Mouse (Mus musculus) kidney, embryonic 15.5 days (tissue): ENCODE data around the gene Wdr1. TPM values are rescaled to one million over a fixed set of nuclear protein-coding genes. Genes with fewer than 3 reads are reported as not detected.

Experiments
- ATAC-seq: fragments of 200-750 bp; cut with Nextera tagmentation; replicated peaks from 2 replicates; pipeline ENCODE4 v1.8.0; 2017; ENCODE audit warnings: moderate TSS enrichment; ENCODE audit not compliant: low FRiP score
- H3K27ac ChIP-seq: fragments of 300-500 bp; sonication (generic); 2 replicates; pipeline ENCODE4 v1.5.1; 2015; ENCODE audit warnings: mild to moderate bottlenecking, inconsistent platforms
- H3K27me3 ChIP-seq: fragments of 300-500 bp; sonication (generic); 2 replicates; pipeline ENCODE4 v1.6.1; 2015; ENCODE audit warnings: inconsistent platforms
- H3K36me3 ChIP-seq: fragments of 300-500 bp; sonication (generic); 2 replicates; pipeline ENCODE4 v1.6.1; 2015; ENCODE audit warnings: inconsistent platforms
- H3K4me1 ChIP-seq: fragments of 300-500 bp; sonication (generic); 2 replicates; pipeline ENCODE4 v1.6.1; 2015; ENCODE audit warnings: inconsistent platforms
- H3K4me2 ChIP-seq: fragments of 300-500 bp; sonication (generic); 2 replicates; pipeline ENCODE4 v1.6.1; 2015; ENCODE audit warnings: moderate library complexity, mild to moderate bottlenecking, inconsistent platforms
- H3K4me3 ChIP-seq: fragments of 300-500 bp; sonication (generic); replicated peaks from 2 replicates; pipeline ENCODE4 v1.5.1; 2015; ENCODE audit warnings: mild to moderate bottlenecking, inconsistent platforms
- H3K9ac ChIP-seq: fragments of 300-500 bp; sonication (generic); 2 replicates; pipeline ENCODE4 v1.6.1; 2015; ENCODE audit warnings: mild to moderate bottlenecking, inconsistent platforms
- H3K9me3 ChIP-seq: fragments of 300-500 bp; sonication (generic); replicated peaks from 2 replicates; pipeline ENCODE4 v1.6.1; 2016; ENCODE audit warnings: inconsistent platforms
- WGBS: fragments of 180-500 bp; shearing (Covaris S2); methylation state at CpG from one replicate; pipeline ENCODE4 v1.1.7; 2015; ENCODE audit warnings: mixed read lengths; 5-methylcytosine and 5-hydroxymethylcytosine counted together
- polyA plus RNA-seq: library from polyadenylated mRNA; unstranded; fragments of >200 nt; fragmentation: Nextera tagmentation; extraction: Ambion mirVana; gene quantifications from 2 replicates; pipeline ENCODE4 v1.2.1, GENCODE M21; 2015

Wdr1 gene
- polyA plus RNA-seq, 1 experiment from 2014 or later: 206 TPM

DNA sequence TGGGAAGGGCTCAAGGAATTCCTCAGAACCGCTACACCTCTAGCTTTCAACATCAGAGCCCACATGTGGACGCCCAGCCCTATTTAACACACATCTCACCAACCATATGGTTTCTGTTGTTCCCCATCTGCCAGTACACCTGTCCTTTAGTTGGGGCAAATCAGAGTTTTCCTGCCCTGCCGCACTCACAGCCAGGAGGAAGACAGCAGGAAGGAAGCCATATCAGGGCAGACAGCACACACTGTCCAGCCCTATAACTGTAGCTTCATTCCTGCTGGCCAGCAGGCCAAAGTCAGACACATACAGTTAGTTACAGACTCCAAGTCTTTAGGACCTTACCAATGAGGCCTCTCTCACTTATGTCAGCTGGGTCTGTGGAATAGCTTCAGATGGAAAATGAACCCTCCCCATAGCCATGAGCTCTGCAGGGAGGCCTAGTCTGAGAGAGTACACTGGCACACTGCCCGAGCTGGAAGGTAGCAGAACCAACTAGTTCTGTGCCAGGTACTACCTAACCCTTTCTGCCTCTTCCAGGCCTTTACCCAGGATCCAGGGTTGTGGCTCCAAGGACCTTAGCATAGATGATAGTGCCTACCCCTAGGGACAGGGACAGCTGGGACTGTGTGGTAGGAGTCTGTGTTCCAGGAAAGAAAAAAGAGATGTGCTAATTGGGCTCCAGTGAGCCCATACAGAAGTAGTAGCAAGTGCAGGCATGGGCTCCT, 19.4 kb downstream of the Wdr1 start:
- Histone ChIP-seq H3K36me3 (peaks cover 100% of the 10 kb centered on the region), H3K4me3 (no peak overlapping the region), H3K4me2 (no peak overlapping the region), H3K9me3 (no peaks in the 10 kb centered on the region), H3K27me3 (no peaks in the 10 kb centered on the region), H3K27ac (no peak overlapping the region), H3K9ac (no peak overlapping the region), H3K4me1 (no peaks in the 10 kb centered on the region)
- ATAC-seq: no peak
- 84% methylated on average over 4 of the region's 4 CpGs for WGBS

DNA sequence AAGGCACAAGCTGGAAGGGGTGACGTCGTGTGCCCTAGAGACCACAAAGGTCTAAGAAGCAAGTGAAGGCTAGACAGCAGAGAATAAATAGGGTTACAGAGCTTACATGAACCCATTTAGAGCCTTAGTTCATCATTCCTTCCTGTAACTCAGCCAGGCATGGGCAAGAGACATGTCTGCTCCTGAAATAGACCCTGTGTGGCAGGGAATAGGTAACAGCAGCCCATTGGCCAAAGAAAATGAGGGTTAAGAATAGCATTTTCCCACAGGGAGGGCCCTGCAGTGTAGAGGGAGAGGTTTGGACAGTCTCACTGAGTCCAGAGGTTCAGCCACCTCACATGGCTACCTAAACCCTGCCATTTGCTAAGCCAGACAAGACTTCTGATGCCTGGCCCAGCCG, 21.3 kb downstream of the Wdr1 start:
- H3K4me3 ChIP-seq: no peak overlapping the region
- no peak overlapping the region for H3K4me2 ChIP-seq
- H3K27me3 ChIP-seq: no peaks in the 10 kb centered on the region
- ATAC-seq: no peak
- 89% methylated on average over 3 of the region's 3 CpGs for WGBS
- H3K27ac ChIP-seq: no peak overlapping the region
- no peak overlapping the region for H3K9ac ChIP-seq
- H3K4me1 ChIP-seq: no peaks in the 10 kb centered on the region
- no peaks in the 10 kb centered on the region for H3K9me3 ChIP-seq
- peaks cover 99% of the 10 kb centered on the region for H3K36me3 ChIP-seq

- Histone ChIP-seq H3K27ac (no peak overlapping the region), H3K27me3 (no peaks in the 10 kb centered on the region), H3K9me3 (no peaks in the 10 kb centered on the region), H3K36me3 (peaks cover 99% of the 10 kb centered on the region), H3K4me2 (no peak overlapping the region), H3K4me3 (no peak overlapping the region), H3K4me1 (no peaks in the 10 kb centered on the region), H3K9ac (no peak overlapping the region)
- 96% methylated on average over 1 of the region's 1 CpGs for WGBS
- no peak for ATAC-seq
Measured at GRCm38 (mm10) chr5:38540898-38541297, 22.1 kb downstream of the Wdr1 start.

DNA sequence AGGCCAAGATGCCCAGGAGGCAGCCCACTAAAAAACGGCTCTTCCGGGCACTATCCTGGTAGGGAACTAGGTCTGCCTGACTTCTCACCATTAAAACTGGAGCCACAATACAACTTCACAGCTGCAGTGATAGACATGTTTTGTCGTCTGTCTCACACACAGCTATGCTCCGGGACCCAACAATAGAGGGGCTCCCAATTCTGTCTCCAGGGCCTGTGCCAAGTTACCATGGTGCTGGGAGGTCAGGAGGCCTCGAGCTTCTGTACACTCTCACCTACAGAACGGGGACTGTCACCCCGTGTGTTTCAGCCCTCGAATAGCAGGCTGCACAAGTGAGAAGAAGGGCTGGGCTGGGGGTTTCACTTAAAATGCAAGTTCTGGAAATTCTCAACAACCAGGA, 24.5 kb downstream of the Wdr1 start:
- peaks cover 99% of the 10 kb centered on the region for H3K36me3 ChIP-seq
- no peak overlapping the region for H3K27ac ChIP-seq
- no peaks in the 10 kb centered on the region for H3K4me1 ChIP-seq
- WGBS: 91% methylated on average over 8 of the region's 8 CpGs
- no peaks in the 10 kb centered on the region for H3K27me3 ChIP-seq
- no peak overlapping the region for H3K4me3 ChIP-seq
- no peak overlapping the region for H3K4me2 ChIP-seq
- no peak for ATAC-seq
- H3K9me3 ChIP-seq: no peaks in the 10 kb centered on the region
- no peak overlapping the region for H3K9ac ChIP-seq

GRCm38 (mm10) chr5:38537845-38538244, 25.2 kb downstream of the Wdr1 start:
- Histone ChIP-seq H3K27me3 (no peaks in the 10 kb centered on the region), H3K27ac (no peak overlapping the region), H3K4me2 (no peak overlapping the region), H3K4me1 (no peaks in the 10 kb centered on the region), H3K36me3 (peaks cover 99% of the 10 kb centered on the region), H3K4me3 (no peak overlapping the region), H3K9me3 (no peaks in the 10 kb centered on the region), H3K9ac (no peak overlapping the region)
- no peak for ATAC-seq
- 89% methylated on average over 4 of the region's 4 CpGs for WGBS

- Histone ChIP-seq H3K9ac (no peak overlapping the region), H3K9me3 (no peaks in the 10 kb centered on the region), H3K4me1 (no peaks in the 10 kb centered on the region), H3K27me3 (no peaks in the 10 kb centered on the region), H3K4me3 (no peak overlapping the region), H3K27ac (no peak overlapping the region), H3K4me2 (no peak overlapping the region), H3K36me3 (peaks cover 99% of the 10 kb centered on the region)
- WGBS: 80% methylated on average over 3 of the region's 3 CpGs
- ATAC-seq: no peak
Measured at GRCm38 (mm10) chr5:38536822-38537221, 26.2 kb downstream of the Wdr1 start.

DNA sequence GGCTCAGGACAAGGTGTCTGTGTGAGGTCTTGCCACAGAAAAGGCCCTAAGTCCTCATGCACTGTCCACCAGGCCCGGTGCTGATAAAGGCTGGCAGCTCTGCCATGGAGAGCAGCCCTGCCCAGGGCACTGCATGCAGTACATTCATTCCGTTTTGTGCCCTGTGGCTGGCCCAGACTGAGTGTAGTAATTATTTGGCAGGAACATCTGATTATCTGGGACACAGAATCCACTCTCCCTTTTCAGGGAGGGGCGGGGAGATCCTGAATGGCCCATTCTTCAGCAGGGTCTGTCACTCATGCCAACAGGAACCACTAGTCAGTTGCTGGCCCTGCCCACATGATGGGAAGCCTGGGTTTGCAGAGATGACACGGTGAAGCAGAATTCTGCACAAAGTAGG, 30.9 kb downstream of the Wdr1 start:
- Histone ChIP-seq H3K36me3 (peaks cover 100% of the 10 kb centered on the region), H3K9ac (no peak overlapping the region), H3K9me3 (no peaks in the 10 kb centered on the region), H3K27me3 (no peaks in the 10 kb centered on the region), H3K27ac (no peak overlapping the region), H3K4me1 (no peaks in the 10 kb centered on the region), H3K4me2 (no peak overlapping the region), H3K4me3 (no peak overlapping the region)
- WGBS: 92% methylated on average over 4 of the region's 4 CpGs
- no peak for ATAC-seq

- peaks cover 100% of the 10 kb centered on the region for H3K36me3 ChIP-seq
- H3K4me1 ChIP-seq: no peaks in the 10 kb centered on the region
- no peak overlapping the region for H3K4me3 ChIP-seq
- no peak overlapping the region for H3K4me2 ChIP-seq
- H3K9me3 ChIP-seq: no peaks in the 10 kb centered on the region
- H3K27me3 ChIP-seq: no peaks in the 10 kb centered on the region
- WGBS: 72% methylated on average over 6 of the region's 6 CpGs
- 0 out of 2 replicates have a peak, but pooled peaks have one; percentile 22 for ATAC-seq
- no peak overlapping the region for H3K9ac ChIP-seq
- H3K27ac ChIP-seq: no peak overlapping the region
Measured at GRCm38 (mm10) chr5:38529724-38530428, 33.1 kb downstream of the Wdr1 start.

GRCm38 (mm10) chr5:38522977-38523376, 40.0 kb downstream of the Wdr1 start:
- Histone ChIP-seq H3K27me3 (no peaks in the 10 kb centered on the region), H3K4me1 (no peaks in the 10 kb centered on the region), H3K9me3 (no peaks in the 10 kb centered on the region), H3K9ac (no peak overlapping the region), H3K27ac (no peak overlapping the region), H3K4me3 (no peak overlapping the region), H3K4me2 (no peak overlapping the region), H3K36me3 (peaks cover 31% of the 10 kb centered on the region)
- no peak for ATAC-seq
- 93% methylated on average over 5 of the region's 5 CpGs for WGBS

DNA sequence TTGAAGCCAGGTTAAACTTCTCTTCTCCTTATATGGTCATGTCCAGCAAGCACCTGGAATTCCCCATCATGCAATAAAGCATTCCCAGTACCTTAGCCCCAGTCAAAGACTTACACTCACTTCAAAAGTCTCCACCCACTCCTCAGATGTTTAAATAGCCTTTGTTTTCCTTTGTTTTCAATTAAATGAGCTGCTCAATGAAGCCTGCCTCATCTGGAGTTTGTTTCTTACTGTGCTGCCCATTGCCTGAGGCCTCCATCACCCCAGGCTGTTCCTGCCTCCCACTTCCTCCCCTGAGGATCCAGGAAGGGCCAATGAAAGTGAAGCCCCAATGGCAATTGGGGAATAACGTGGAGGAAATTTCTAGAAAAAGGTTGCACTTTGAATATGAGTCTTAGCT, 42.2 kb downstream of the Wdr1 start:
- H3K36me3 ChIP-seq: peaks cover 10% of the 10 kb centered on the region
- no peak overlapping the region for H3K27ac ChIP-seq
- H3K9me3 ChIP-seq: no peaks in the 10 kb centered on the region
- WGBS: 64% methylated on average over 1 of the region's 1 CpGs
- H3K9ac ChIP-seq: no peak overlapping the region
- no peak for ATAC-seq
- H3K4me1 ChIP-seq: no peaks in the 10 kb centered on the region
- no peaks in the 10 kb centered on the region for H3K27me3 ChIP-seq
- no peak overlapping the region for H3K4me2 ChIP-seq
- no peak overlapping the region for H3K4me3 ChIP-seq

DNA sequence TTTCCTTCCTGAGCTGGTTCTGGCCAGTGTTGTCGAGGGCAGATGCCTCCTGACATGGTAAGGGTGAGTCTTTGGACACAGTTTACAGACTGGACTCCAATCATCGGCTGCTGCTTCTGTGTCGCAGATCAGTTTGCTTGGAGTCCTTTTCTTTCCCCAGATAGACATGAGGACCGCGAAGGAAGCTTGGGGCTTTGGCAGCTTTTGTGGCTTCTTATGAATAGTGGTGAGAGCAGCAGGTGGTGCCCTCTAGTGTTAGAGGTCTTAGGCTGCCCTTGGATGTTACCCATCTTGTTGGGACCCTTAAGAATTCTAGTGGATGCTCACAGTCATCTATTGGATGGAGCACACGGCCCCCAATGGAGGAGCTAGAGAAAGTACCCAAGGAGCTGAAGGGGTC, 46.8 kb downstream of the Wdr1 start:
- H3K9me3 ChIP-seq: no peaks in the 10 kb centered on the region
- WGBS: 57% methylated on average over 6 of the region's 6 CpGs
- H3K9ac ChIP-seq: no peak overlapping the region
- no peaks in the 10 kb centered on the region for H3K4me1 ChIP-seq
- no peak for ATAC-seq
- H3K36me3 ChIP-seq: no peaks in the 10 kb centered on the region
- no peaks in the 10 kb centered on the region for H3K27me3 ChIP-seq
- H3K4me3 ChIP-seq: no peak overlapping the region
- no peak overlapping the region for H3K4me2 ChIP-seq
- H3K27ac ChIP-seq: no peak overlapping the region

DNA sequence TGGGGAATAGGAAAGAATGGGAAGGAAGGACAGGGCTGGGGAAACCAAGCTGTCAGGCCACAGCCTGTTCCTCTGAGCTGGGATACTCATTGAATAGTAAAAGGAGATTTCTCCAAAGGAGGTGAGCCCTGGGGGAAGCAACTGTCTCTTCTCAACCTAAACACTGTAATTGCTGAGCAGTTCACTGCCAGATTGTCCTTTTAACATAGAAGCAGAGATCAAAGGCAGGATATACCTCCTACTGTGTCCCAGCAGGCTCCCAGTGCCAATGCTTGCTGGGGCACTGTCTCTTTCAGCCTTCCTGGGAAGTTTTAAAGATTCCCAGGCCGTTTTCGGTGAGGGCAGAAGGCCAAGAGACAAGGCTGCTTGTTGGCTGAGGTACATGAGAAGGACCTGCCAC, 50.0 kb downstream of the Wdr1 start:
- Histone ChIP-seq H3K9me3 (no peaks in the 10 kb centered on the region), H3K4me2 (no peak overlapping the region), H3K9ac (no peak overlapping the region), H3K36me3 (no peaks in the 10 kb centered on the region), H3K4me1 (no peaks in the 10 kb centered on the region), H3K4me3 (no peak overlapping the region), H3K27ac (no peak overlapping the region), H3K27me3 (no peaks in the 10 kb centered on the region)
- ATAC-seq: no peak
- WGBS: 10% methylated on average over 2 of the region's 2 CpGs
